Mouse (Mus musculus) liver, embryonic 14.5 days (tissue): ENCODE results near the gene Sox6.

Experiments
- CTCF ChIP-seq: IDR thresholded peaks from 2 replicates; pipeline ENCODE4 v1.5.1; 2016; ENCODE audit warnings: antibody characterized with exemption, low read depth, control low read depth
- EP300 ChIP-seq: IDR thresholded peaks from 2 replicates; pipeline ENCODE4 v1.6.1; 2016; ENCODE audit warnings: antibody characterized with exemption, low read depth

DNA sequence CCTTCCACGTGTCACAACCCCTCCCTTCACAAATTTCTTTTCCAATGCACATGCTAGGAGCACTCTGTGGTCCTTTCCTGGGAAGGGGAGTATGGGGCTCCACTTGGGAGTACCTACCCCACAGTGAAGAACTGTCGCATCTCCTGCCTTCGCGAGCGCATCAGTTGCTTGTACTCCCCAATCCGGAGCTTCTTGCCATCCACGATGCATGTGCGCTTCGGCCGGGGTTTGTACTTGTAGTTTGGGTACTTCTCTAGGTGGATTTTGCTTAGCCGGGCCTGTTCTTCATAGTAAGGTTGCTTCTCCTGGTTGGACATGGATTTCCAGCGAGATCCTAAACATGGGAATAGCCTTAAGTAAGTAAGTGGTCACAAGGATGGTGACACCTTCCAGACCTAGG, 552.2 kb downstream of the Sox6 start:
- TF ChIP-seq CTCF, result no peak
- TF ChIP-seq EP300, result no peak
